Mouse (Mus musculus): ENCODE measurements around the gene Tmem160. TPM values are rescaled to one million over a fixed set of nuclear protein-coding genes. Genes with fewer than 3 reads are reported as not detected.
A peak's percentile ranks its signal among the peaks of the same experiment; 100 is the strongest.

Tmem160 gene
- polyA plus RNA-seq, 1 experiment from 2014 or later: 67.2 TPM

- Histone ChIP-seq H3K27me3 (replicated peaks; ENCODE audit: control insufficient read depth, insufficient read depth, low read length) (no peaks in the 10 kb centered on the region), H3K36me3 (ENCODE audit: control insufficient read depth, insufficient read depth, low read length) (peaks cover 100% of the 10 kb centered on the region), H3K9ac (ENCODE audit: low read length) (no peak overlapping the region), H3K9me3 (ENCODE audit: control insufficient read depth, low read length) (no peaks in the 10 kb centered on the region), H3K4me2 (ENCODE audit: low read length) (no peak overlapping the region), H3K27ac (ENCODE audit: low read depth) (no peak overlapping the region), H3K4me3 (ENCODE audit: low read depth, low read length) (no peak overlapping the region), H3K4me1 (replicated peaks; ENCODE audit: control insufficient read depth, insufficient read depth, low read length) (no peaks in the 10 kb centered on the region)
- 84% methylated on average over 10 of the region's 10 CpGs for WGBS
- ATAC-seq (replicated peaks; ENCODE audit: low FRiP score, low TSS enrichment, low read depth): no peak
- no peak for DNase-seq (ENCODE audit: low spot score)
These were observed 26.9 kb upstream of the Tmem160 start for GRCm38 (mm10) chr7:16425721-16426120.

GRCm38 (mm10) chr7:16426129-16426729, 26.4 kb upstream of the Tmem160 start:
- WGBS: 62% methylated on average over 4 of the region's 4 CpGs
- H3K36me3 ChIP-seq (ENCODE audit: control insufficient read depth, insufficient read depth, low read length): peaks cover 100% of the 10 kb centered on the region
- no peaks in the 10 kb centered on the region for H3K27me3 ChIP-seq (replicated peaks; ENCODE audit: control insufficient read depth, insufficient read depth, low read length)
- ATAC-seq (replicated peaks; ENCODE audit: low FRiP score, low TSS enrichment, low read depth) (0 out of 2 replicates have a peak, but pooled peaks have one; percentile 70), DNase-seq (ENCODE audit: low spot score) (peak; percentile 83)
- no peaks in the 10 kb centered on the region for H3K9me3 ChIP-seq (ENCODE audit: control insufficient read depth, low read length)
- no peak overlapping the region for H3K27ac ChIP-seq (ENCODE audit: low read depth)
- H3K9ac ChIP-seq (ENCODE audit: low read length): no peak overlapping the region
- no peaks in the 10 kb centered on the region for H3K4me1 ChIP-seq (replicated peaks; ENCODE audit: control insufficient read depth, insufficient read depth, low read length)
- no peak overlapping the region for H3K4me2 ChIP-seq (ENCODE audit: low read length)
- no peak overlapping the region for H3K4me3 ChIP-seq (ENCODE audit: low read depth, low read length)

- DNase-seq (ENCODE audit: low spot score) (no peak), ATAC-seq (replicated peaks; ENCODE audit: low FRiP score, low TSS enrichment, low read depth) (no peak)
- Histone ChIP-seq H3K9me3 (ENCODE audit: control insufficient read depth, low read length) (no peaks in the 10 kb centered on the region), H3K36me3 (ENCODE audit: control insufficient read depth, insufficient read depth, low read length) (peaks cover 85% of the 10 kb centered on the region), H3K4me2 (ENCODE audit: low read length) (no peak overlapping the region), H3K27me3 (replicated peaks; ENCODE audit: control insufficient read depth, insufficient read depth, low read length) (no peaks in the 10 kb centered on the region), H3K4me3 (ENCODE audit: low read depth, low read length) (no peak overlapping the region), H3K9ac (ENCODE audit: low read length) (no peak overlapping the region), H3K27ac (ENCODE audit: low read depth) (no peak overlapping the region), H3K4me1 (replicated peaks; ENCODE audit: control insufficient read depth, insufficient read depth, low read length) (no peaks in the 10 kb centered on the region)
- WGBS: 79% methylated on average over 3 of the region's 3 CpGs
These were observed 19.1 kb upstream of the Tmem160 start for GRCm38 (mm10) chr7:16433352-16433971.

GRCm38 (mm10) chr7:16435088-16435487, 17.5 kb upstream of the Tmem160 start:
- Histone ChIP-seq H3K9me3 (ENCODE audit: control insufficient read depth, low read length) (no peaks in the 10 kb centered on the region), H3K9ac (ENCODE audit: low read length) (no peak overlapping the region), H3K4me2 (ENCODE audit: low read length) (no peak overlapping the region), H3K27me3 (replicated peaks; ENCODE audit: control insufficient read depth, insufficient read depth, low read length) (no peaks in the 10 kb centered on the region), H3K36me3 (ENCODE audit: control insufficient read depth, insufficient read depth, low read length) (peaks cover 69% of the 10 kb centered on the region), H3K4me3 (ENCODE audit: low read depth, low read length) (no peak overlapping the region), H3K27ac (ENCODE audit: low read depth) (no peak overlapping the region), H3K4me1 (replicated peaks; ENCODE audit: control insufficient read depth, insufficient read depth, low read length) (no peaks in the 10 kb centered on the region)
- no peak for DNase-seq (ENCODE audit: low spot score)
- WGBS: 86% methylated on average over 9 of the region's 9 CpGs
- ATAC-seq (replicated peaks; ENCODE audit: low FRiP score, low TSS enrichment, low read depth): no peak

GRCm38 (mm10) chr7:16441241-16441640, 11.3 kb upstream of the Tmem160 start:
- Histone ChIP-seq H3K4me3 (ENCODE audit: low read depth, low read length) (no peak overlapping the region), H3K27ac (ENCODE audit: low read depth) (no peak overlapping the region), H3K27me3 (replicated peaks; ENCODE audit: control insufficient read depth, insufficient read depth, low read length) (no peaks in the 10 kb centered on the region), H3K36me3 (ENCODE audit: control insufficient read depth, insufficient read depth, low read length) (peaks cover 7% of the 10 kb centered on the region), H3K4me2 (ENCODE audit: low read length) (no peak overlapping the region), H3K9me3 (ENCODE audit: control insufficient read depth, low read length) (no peaks in the 10 kb centered on the region), H3K4me1 (replicated peaks; ENCODE audit: control insufficient read depth, insufficient read depth, low read length) (no peaks in the 10 kb centered on the region), H3K9ac (ENCODE audit: low read length) (no peak overlapping the region)
- no peak for DNase-seq (ENCODE audit: low spot score)
- ATAC-seq (replicated peaks; ENCODE audit: low FRiP score, low TSS enrichment, low read depth): no peak

GRCm38 (mm10) chr7:16451656-16452055, 923 bp upstream of the Tmem160 start:
- no peaks in the 10 kb centered on the region for H3K9me3 ChIP-seq (ENCODE audit: control insufficient read depth, low read length)
- no peak for ATAC-seq (replicated peaks; ENCODE audit: low FRiP score, low TSS enrichment, low read depth)
- no peaks in the 10 kb centered on the region for H3K27me3 ChIP-seq (replicated peaks; ENCODE audit: control insufficient read depth, insufficient read depth, low read length)

GRCm38 (mm10) chr7:16453118-16453711, 636 bp downstream of the Tmem160 start:
- Histone ChIP-seq H3K9me3 (ENCODE audit: control insufficient read depth, low read length) (no peaks in the 10 kb centered on the region), H3K4me1 (replicated peaks; ENCODE audit: control insufficient read depth, insufficient read depth, low read length) (peaks cover 5% of the 10 kb centered on the region), H3K36me3 (ENCODE audit: control insufficient read depth, insufficient read depth, low read length) (peaks cover 4% of the 10 kb centered on the region; the same call in 1 of the 2 replicates), H3K9ac (ENCODE audit: low read length) (peak overlapping the region; percentile 53), H3K27ac (ENCODE audit: low read depth) (0 out of 2 replicates have a peak overlapping the region, but pooled peaks have one; percentile 22), H3K4me2 (ENCODE audit: low read length) (peak overlapping the region; percentile 80), H3K4me3 (ENCODE audit: low read depth, low read length) (peak overlapping the region; percentile 84), H3K27me3 (replicated peaks; ENCODE audit: control insufficient read depth, insufficient read depth, low read length) (no peaks in the 10 kb centered on the region)
- under 1% methylated on average over 23 of the region's 23 CpGs for WGBS
- DNase-seq (ENCODE audit: low spot score) (peak; percentile 80), ATAC-seq (replicated peaks; ENCODE audit: low FRiP score, low TSS enrichment, low read depth) (peak; percentile 68)

More at GRCm38 (mm10) chr7:16451656-16452055, 923 bp upstream of the Tmem160 start:
- DNase-seq (ENCODE audit: low spot score): no peak
- no peak overlapping the region for H3K9ac ChIP-seq (ENCODE audit: low read length)
- peaks cover 4% of the 10 kb centered on the region; the same call in 1 of the 2 replicates for H3K36me3 ChIP-seq (ENCODE audit: control insufficient read depth, insufficient read depth, low read length)
- no peak overlapping the region for H3K4me2 ChIP-seq (ENCODE audit: low read length)
- peaks cover 5% of the 10 kb centered on the region for H3K4me1 ChIP-seq (replicated peaks; ENCODE audit: control insufficient read depth, insufficient read depth, low read length)
- H3K27ac ChIP-seq (ENCODE audit: low read depth): no peak overlapping the region
- 73% methylated on average over 6 of the region's 6 CpGs for WGBS
- H3K4me3 ChIP-seq (ENCODE audit: low read depth, low read length): no peak overlapping the region

- Histone ChIP-seq H3K27ac (ENCODE audit: low read depth) (no peak overlapping the region), H3K9ac (ENCODE audit: low read length) (no peak overlapping the region), H3K4me2 (ENCODE audit: low read length) (no peak overlapping the region), H3K4me3 (ENCODE audit: low read depth, low read length) (no peak overlapping the region), H3K36me3 (ENCODE audit: control insufficient read depth, insufficient read depth, low read length) (peaks cover 4% of the 10 kb centered on the region; the same call in 1 of the 2 replicates), H3K4me1 (replicated peaks; ENCODE audit: control insufficient read depth, insufficient read depth, low read length) (peaks cover 5% of the 10 kb centered on the region), H3K9me3 (ENCODE audit: control insufficient read depth, low read length) (no peaks in the 10 kb centered on the region), H3K27me3 (replicated peaks; ENCODE audit: control insufficient read depth, insufficient read depth, low read length) (no peaks in the 10 kb centered on the region)
- DNase-seq (ENCODE audit: low spot score) (no peak), ATAC-seq (replicated peaks; ENCODE audit: low FRiP score, low TSS enrichment, low read depth) (no peak)
- 94% methylated on average over 14 of the region's 14 CpGs for WGBS
These were observed 2.4 kb downstream of the Tmem160 start for GRCm38 (mm10) chr7:16455016-16455415.

Measured in intestine, embryonic 14.5 days (tissue).